Mouse (Mus musculus) G1E (cell line): Measurements from ENCODE around the gene Hps5.

Experiments
- CTCF ChIP-seq: IDR thresholded peaks from 2 replicates; pipeline ENCODE4 v1.5.1; 2012; ENCODE audit warnings: low read depth, low read length, inconsistent platforms, mixed read lengths
- GATA1 ChIP-seq: IDR thresholded peaks from 2 replicates; pipeline ENCODE4 v1.6.1; 2012; ENCODE audit warnings: borderline replicate concordance, low read length, inconsistent platforms, mixed read lengths
- GATA2 ChIP-seq: IDR thresholded peaks from 2 replicates; pipeline ENCODE4 v1.6.1; 2012; ENCODE audit warnings: low read depth, low read length, inconsistent platforms, borderline replicate concordance
- POLR2AphosphoS5 ChIP-seq: IDR thresholded peaks from 2 replicates; pipeline ENCODE4 v1.6.1; 2012; ENCODE audit warnings: low read depth, low read length, inconsistent platforms; ENCODE audit not compliant: insufficient replicate concordance
- TAL1 ChIP-seq: conservative IDR thresholded peaks from 2 replicates; pipeline ENCODE4 v1.6.1; 2012; ENCODE audit warnings: low read depth, low read length, inconsistent platforms, mixed read lengths

DNA sequence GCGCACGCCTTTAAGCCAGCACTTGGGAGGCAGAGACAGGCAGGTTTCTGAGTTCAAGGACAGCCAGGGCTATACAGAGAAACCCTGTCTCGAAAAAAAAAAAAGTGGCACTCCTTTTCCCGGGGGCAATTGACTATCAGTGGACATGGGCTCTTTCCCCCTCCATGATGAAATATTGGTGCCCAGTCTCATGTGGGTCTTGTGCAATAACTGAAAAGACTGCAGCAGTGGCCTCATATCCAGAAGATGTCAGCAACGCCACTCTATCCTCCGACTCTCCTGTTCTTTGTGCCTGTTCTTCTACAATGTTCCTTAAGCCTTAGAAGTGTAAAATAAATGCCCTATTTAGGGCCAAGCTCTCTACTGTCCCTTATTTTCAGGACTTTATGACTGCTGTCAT lies 14.5 kb upstream of the Hps5 start:
- TF ChIP-seq GATA1: no peak
- no peak for TF ChIP-seq CTCF
- TF ChIP-seq GATA2: no peak
- no peak for TF ChIP-seq POLR2AphosphoS5
- TF ChIP-seq TAL1: no peak
